Mouse (Mus musculus) left cerebral cortex, postnatal 14 days (tissue): ENCODE measurements at regions not wholly inside any gene's neighbourhood (a gene's known extent, or its start where the extent isn't known, plus 50 kb on each side); places are given as distances from the start of the nearest gene placed in this dataset.

Experiments
- DNase-seq, 2 experiments: peaks; one replicate each; pipeline ENCODE4 v3.0.0; 2021 to 2022; ENCODE audit warnings: low spot score in 2 of 2, mixed read lengths in 1 of 2
- intact Hi-C: fragments of 180-260 bp; cut with DNase I; formaldehyde crosslinking; loops from one replicate; pipeline ENCODE4 v1.15.1; 2025

GRCm38 (mm10) chr10:17214065-17214440 is 509.0 kb upstream of the Cited2 start:
- intact Hi-C loops = no loop called here
- no peak for DNase-seq

DNA sequence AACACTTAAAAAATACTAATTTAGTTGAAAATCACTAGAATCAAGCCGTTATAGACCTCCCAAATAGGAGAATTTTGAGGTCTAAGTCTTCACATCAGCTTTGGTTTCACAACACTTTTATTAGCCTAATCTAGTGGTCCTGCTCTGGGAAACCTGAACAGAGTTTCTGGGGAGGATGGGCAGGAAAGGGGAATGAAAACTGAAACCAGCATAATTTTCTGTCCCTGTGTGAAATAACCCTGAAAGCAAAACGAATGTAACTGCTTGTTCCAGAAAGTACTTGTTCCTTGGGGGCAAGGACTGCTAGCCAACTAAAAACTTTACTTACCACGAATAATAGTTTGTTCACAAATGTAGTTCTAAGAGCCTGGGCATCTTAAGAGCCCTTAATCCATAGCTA is 508.0 kb upstream of the Cited2 start:
- intact Hi-C loops = no loop called here
- DNase-seq = no peak

GRCm38 (mm10) chr10:17221495-17221894 is 501.5 kb upstream of the Cited2 start:
- intact Hi-C loops = no loop called here
- DNase-seq = no peak

DNA sequence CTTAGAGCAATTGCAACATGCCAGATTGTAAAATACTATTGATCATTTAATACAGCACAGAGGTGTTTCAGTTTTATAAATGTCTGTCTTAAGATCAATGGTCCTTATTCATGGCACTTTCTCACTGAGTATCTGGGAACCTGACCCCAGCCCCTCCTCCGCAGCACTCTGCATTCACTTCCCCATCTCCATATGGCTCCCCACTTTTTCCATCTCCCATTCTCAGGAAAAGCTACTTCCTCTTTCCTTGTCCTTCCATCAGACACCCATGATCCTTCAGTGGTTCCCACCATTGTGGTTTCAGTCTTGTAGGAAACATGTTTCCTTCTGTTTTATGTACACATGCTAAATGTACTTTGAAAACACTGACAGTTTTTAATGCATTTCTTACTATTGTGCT is 497.3 kb upstream of the Cited2 start:
- no peak for DNase-seq
- intact Hi-C loops = no loop called here

- intact Hi-C loops = loop anchor here (10.0 kb wide), 1 partner anchor 495 kb away; the partner anchor contains the start of gene Cited2
- no peak for DNase-seq
Observed at GRCm38 (mm10) chr10:17230040-17230818, 492.8 kb upstream of the Cited2 start.

DNA sequence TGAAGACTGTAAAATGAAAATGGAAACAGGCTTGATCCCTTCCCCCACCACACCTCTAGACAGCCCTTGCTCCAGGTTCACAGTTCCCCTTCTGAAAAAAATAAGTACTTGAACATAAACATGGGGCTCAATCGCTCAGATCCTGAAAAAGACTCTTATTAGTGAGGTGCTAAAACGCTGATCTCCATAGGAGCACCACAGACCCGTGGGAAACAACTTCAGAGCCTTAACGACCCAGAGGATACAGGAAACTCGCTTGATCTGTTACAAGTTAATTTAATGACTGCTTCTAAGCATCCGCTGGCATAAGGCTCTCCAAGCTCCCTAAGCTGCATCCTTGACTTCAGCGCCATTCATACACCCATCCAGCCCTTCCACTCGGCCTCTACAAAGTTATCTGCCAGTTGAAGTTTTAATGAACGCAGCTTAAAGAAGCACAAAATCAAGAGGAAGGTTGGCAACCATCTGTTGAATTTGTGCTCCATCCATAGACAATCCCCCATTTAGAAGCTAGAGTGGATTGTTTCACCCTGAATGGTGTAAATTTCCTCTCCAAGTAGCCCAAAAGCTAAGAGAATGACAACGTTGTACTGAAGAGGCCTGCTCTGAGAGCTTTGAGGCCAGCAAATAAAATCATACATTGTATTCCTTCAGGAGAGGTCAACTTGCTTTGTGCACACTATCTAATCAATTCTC is 486.9 kb upstream of the Cited2 start:
- intact Hi-C loops = loop anchor here (10.0 kb wide), 1 partner anchor 489 kb away; the partner anchor contains the start of gene Cited2
- no peak for DNase-seq

GRCm38 (mm10) chr10:17236761-17237160 is 486.3 kb upstream of the Cited2 start:
- intact Hi-C loops = loop anchor here (10.0 kb wide), 1 partner anchor 488 kb away; the partner anchor contains the start of gene Cited2
- no peak for DNase-seq

- DNase-seq = no peak
- intact Hi-C loops = loop anchor here (10.0 kb wide), 1 partner anchor 487 kb away; the partner anchor contains the start of gene Cited2
Observed at GRCm38 (mm10) chr10:17237463-17237862, 485.6 kb upstream of the Cited2 start.

DNA sequence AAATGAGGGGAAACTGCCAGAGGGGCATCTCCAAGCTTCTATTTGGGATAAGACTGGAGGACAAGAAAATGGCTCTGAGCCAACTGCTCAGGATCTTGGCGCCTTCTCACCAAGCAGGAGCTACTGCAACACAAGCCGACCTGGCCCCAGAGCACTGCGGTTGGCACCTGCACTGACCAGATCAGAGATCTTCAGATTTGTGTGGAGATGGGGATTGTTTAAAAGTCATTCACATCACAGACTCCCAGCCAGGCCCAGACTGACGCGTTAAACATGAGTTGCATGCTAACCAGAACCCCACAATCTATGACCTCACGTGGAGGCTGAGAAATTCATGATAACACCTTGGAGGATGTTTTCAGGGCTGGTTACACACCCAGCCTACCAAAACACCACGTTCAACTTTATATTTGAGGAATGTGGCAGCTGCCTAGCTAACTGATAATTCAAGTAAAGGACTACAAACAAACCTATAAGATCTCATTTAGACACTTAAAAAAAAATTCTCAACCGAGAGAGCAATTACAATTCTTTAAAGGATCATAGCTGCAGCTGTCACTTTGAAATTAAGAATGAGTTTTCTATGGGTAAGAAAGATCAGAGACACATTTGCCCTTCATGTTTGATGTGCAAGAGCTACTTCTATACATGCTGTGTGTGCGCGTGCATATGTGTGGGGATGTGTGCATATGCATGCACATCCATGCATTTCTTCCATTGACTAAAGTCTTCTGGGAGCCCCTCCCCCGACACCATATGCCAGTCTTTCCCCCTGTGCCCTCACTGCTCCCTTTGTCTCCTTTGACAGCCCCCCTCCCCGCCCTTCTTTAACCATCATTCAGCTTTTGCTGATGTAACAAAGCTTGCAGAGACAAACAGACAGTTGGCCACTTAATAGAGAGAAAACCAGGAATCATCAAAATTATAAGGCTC is 484.8 kb upstream of the Cited2 start:
- no peak for DNase-seq
- intact Hi-C loops = loop anchor here (10.0 kb wide), 1 partner anchor 487 kb away; the partner anchor contains the start of gene Cited2

DNA sequence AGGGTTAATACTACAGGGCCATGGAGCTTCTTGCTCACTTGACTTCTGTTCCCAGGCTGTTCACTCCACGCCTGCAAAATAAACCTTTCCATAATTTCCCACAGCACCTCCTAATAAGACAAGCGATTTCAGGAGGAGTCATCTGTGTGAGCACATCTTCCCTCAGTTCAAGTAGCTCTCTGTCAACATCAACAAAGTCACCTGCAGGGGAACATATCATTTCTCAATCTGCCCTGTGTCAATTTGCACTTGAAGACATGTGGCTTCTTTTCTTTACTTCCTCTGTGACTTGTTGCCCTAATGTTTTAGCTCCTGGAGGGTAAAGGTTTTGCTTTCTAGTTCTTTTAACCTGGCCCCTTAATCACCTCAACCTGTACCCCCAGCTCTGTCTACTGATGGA is 474.7 kb upstream of the Cited2 start:
- intact Hi-C loops = no loop called here
- DNase-seq = no peak

DNA sequence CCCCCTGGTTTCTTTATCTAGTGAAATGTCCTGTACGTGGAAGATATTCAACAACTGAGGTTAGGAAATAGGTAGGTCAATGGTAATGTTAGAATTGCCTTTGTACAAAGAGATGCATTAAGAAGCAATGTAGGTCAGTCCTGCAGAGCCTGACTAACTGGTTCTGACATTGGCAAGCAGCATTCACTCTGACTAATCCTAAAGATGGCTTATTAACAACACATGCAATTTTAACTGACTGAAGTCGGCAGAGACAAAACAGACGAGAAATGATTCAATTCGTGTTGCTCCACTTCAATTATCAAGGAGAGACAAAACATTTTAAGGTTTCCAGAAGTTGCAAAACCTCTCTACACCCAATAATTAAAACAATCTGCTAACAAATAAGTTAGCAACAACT is 470.0 kb upstream of the Cited2 start:
- intact Hi-C loops = no loop called here
- DNase-seq = no peak

GRCm38 (mm10) chr10:17260154-17260553 is 462.9 kb upstream of the Cited2 start:
- intact Hi-C loops = no loop called here
- DNase-seq = no peak

DNA sequence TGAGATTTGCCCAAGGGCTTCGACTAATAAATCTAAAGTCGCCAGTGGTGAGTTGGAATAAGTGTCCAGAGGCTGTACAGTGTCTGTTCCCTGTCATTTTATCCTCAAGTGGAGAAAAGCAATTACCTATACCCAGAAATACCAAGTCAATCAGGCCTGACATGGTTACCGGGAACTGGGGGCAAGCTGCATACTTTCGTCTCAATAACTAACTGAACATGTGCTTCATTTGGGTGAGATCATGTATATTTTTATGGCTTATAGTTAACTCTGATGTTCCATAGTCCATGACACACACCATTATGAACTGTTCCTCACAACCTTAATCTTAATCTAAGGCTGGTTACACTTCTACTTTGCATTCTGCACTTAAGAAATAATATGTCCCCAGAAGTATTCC is 462.4 kb upstream of the Cited2 start:
- intact Hi-C loops = no loop called here
- DNase-seq = no peak

- DNase-seq = no peak
- intact Hi-C loops = no loop called here
Observed at GRCm38 (mm10) chr10:17261192-17261824, 461.7 kb upstream of the Cited2 start.

DNA sequence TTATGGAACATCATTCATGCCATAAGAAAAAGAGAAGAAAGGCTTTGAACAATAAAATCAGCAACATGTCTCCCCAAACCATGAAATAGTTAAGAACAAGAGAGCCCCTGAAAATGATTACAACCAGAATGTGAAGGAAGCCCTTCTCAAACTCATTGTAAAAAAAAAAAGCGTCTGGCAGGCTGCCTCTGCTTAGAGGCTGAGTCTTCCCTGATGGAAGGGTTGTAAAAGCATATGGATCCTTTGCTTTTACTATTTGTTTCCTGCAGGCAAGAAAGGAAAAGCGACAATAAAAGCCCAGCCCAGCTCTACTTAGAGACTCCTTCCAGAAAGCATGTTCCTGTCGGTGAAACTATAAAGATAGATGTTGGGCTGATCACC is 461.2 kb upstream of the Cited2 start:
- DNase-seq = no peak
- intact Hi-C loops = no loop called here

DNA sequence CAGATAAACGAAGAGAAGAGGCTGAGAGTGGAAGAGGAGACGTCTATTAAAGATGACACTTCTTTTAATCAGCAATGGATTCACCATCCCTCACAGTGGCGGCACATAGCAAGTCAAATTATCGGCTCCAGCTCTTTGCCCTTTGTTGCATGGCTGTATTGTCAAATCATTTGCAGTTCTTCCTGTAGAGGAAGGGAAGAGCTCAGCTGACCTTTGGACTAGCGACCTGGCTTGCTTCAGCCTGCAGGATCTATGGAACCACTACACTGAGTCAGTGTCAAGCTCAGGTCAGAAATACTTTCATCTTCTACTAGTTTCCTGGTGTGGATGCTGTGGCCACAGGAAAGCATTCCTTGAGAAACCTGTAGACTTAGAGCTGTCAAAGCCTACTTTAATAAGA is 450.4 kb upstream of the Cited2 start:
- intact Hi-C loops = no loop called here
- no peak for DNase-seq

DNA sequence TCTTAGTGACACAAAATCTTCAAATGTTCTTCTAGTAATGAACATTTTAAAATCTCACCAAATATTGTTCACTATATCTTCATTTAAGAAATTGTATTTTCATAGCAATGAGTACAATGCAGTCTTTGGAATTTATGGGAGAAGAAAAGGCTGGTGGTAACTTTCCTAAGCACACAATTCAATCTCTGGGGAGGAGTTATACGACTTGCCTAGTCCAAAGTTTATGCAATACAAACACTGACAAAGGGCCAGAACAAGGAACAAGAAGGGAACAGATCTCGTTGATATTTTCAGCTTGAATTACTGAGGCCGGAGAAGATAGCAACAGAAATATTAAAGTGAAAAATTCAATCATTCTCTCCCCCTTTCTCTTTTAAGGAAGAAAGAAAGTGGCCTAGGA is 449.2 kb upstream of the Cited2 start:
- intact Hi-C loops = no loop called here
- no peak for DNase-seq

DNA sequence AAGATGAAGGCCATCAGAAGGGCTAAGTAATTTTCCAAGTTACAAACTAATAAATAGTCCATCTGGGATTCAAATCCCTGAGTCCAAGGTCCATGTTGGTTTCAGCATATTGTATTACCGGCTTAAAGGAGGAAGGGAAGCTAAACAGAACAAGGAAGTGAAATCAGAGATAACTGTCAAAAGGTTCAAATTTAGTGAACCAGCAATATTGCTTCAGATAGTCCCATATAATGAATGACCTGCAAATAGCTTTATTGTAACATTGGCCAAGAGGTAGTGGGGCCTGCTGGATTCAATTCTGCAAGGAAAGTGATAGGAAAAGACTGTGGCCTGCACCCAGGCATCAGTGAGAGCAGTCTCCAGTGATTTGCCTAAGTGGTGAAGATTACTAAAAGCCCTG is 447.8 kb upstream of the Cited2 start:
- no peak for DNase-seq
- intact Hi-C loops = no loop called here

- intact Hi-C loops = no loop called here
- DNase-seq = no peak
Observed at GRCm38 (mm10) chr10:17277911-17278310, 445.1 kb upstream of the Cited2 start.
